Mouse (Mus musculus) kidney, adult 2 months (tissue): ENCODE results near the gene Caml.

Experiments
- CTCF ChIP-seq: fragments of 200-500 bp; conservative IDR thresholded peaks from 2 replicates; pipeline ENCODE4 v1.5.1; 2011; ENCODE audit warnings: low read depth, mild to moderate bottlenecking, control low read depth, low read length, moderate library complexity, mixed read lengths; ENCODE audit not compliant: insufficient read depth, insufficient read length
- POLR2A ChIP-seq: fragments of 200-500 bp; IDR thresholded peaks from one replicate; pipeline ENCODE4 v1.6.1; 2011; ENCODE audit warnings: low read depth, low read length, control low read depth

DNA sequence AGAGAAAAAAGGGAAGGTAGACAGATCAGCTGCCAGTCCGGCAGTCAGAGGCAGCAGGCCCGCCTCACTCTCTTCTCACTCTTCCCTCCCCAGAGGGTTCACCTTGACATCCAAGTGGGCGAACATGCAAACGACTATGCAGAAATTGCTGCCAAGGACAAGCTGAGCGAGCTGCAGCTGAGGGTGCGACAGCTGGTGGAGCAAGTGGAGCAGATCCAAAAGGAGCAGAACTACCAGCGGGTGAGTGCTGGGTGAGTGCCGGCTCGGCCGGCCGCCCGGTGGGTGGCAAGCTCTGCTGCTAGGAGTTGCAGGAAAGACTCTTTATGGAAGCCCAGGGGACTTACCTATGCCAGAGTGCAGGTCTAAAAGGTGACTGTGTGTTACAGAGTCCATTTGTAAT lies 27.4 kb upstream of the Caml start:
- no peak for TF ChIP-seq CTCF
- no peak for TF ChIP-seq POLR2A
